Mouse (Mus musculus): ENCODE data around the gene Ntsr1. TPM values are rescaled to one million over a fixed set of nuclear protein-coding genes. Genes with fewer than 3 reads are reported as not detected.

Gene Ntsr1
- total and polyA plus RNA-seq, 2 experiments from 2014 or later: 4.1 to 15.2 TPM

GRCm38 (mm10) chr2:180531671-180532385 lies 32.1 kb downstream of the Ntsr1 start:
- ATAC-seq (ENCODE audit: low FRiP score) (no peak), DNase-seq (ENCODE audit: low spot score) (peak; percentile 30)
- Histone ChIP-seq H3K4me2 (ENCODE audit: low read depth, low read length, poor library complexity, severe bottlenecking) (no peak overlapping the region), H3K9me3 (ENCODE audit: low read length) (no peaks in the 10 kb centered on the region), H3K9ac (replicated peaks; ENCODE audit: low read length, poor library complexity, severe bottlenecking) (no peak overlapping the region), H3K27me3 (ENCODE audit: insufficient read depth, low read length) (no peaks in the 10 kb centered on the region), H3K36me3 (ENCODE audit: insufficient read depth, low read length) (no peaks in the 10 kb centered on the region), H3K4me1 (ENCODE audit: insufficient read depth, low read length) (peaks cover 5% of the 10 kb centered on the region), H3K27ac (ENCODE audit: low read depth, low read length) (peak overlapping the region; percentile 38; the same call in 1 of the 2 replicates), H3K4me3 (ENCODE audit: low read depth, low read length) (no peak overlapping the region)
- WGBS: 33% methylated on average over 7 of the region's 7 CpGs
- no peak for TF ChIP-seq CTCF (IDR thresholded peaks at IDR 0.05)

- DNase-seq (ENCODE audit: low spot score) (peak; percentile 64), ATAC-seq (ENCODE audit: low FRiP score) (no peak)
- TF ChIP-seq CTCF (IDR thresholded peaks at IDR 0.05): no peak
- no peaks in the 10 kb centered on the region for H3K27me3 ChIP-seq (ENCODE audit: insufficient read depth, low read length)
- H3K9me3 ChIP-seq (ENCODE audit: low read length): no peaks in the 10 kb centered on the region
- H3K9ac ChIP-seq (replicated peaks; ENCODE audit: low read length, poor library complexity, severe bottlenecking): no peak overlapping the region
- peaks cover 2% of the 10 kb centered on the region for H3K4me1 ChIP-seq (ENCODE audit: insufficient read depth, low read length)
- WGBS: 40% methylated on average over 6 of the region's 6 CpGs
- H3K36me3 ChIP-seq (ENCODE audit: insufficient read depth, low read length): no peaks in the 10 kb centered on the region
- no peak overlapping the region for H3K4me2 ChIP-seq (ENCODE audit: low read depth, low read length, poor library complexity, severe bottlenecking)
- H3K4me3 ChIP-seq (ENCODE audit: low read depth, low read length): no peak overlapping the region
- H3K27ac ChIP-seq (ENCODE audit: low read depth, low read length): peak overlapping the region; percentile 38; the same call in 1 of the 2 replicates
Measured at GRCm38 (mm10) chr2:180532386-180532995, 32.7 kb downstream of the Ntsr1 start.

GRCm38 (mm10) chr2:180533237-180533636 lies 33.5 kb downstream of the Ntsr1 start:
- Histone ChIP-seq H3K9ac (replicated peaks; ENCODE audit: low read length, poor library complexity, severe bottlenecking) (no peak overlapping the region), H3K4me3 (ENCODE audit: low read depth, low read length) (no peak overlapping the region), H3K36me3 (ENCODE audit: insufficient read depth, low read length) (no peaks in the 10 kb centered on the region), H3K4me2 (ENCODE audit: low read depth, low read length, poor library complexity, severe bottlenecking) (no peak overlapping the region), H3K4me1 (ENCODE audit: insufficient read depth, low read length) (no peaks in the 10 kb centered on the region; the same call in 1 of the 2 replicates), H3K27me3 (ENCODE audit: insufficient read depth, low read length) (no peaks in the 10 kb centered on the region), H3K9me3 (ENCODE audit: low read length) (no peaks in the 10 kb centered on the region), H3K27ac (ENCODE audit: low read depth, low read length) (no peak overlapping the region)
- WGBS: 76% methylated on average over 4 of the region's 4 CpGs
- ATAC-seq (ENCODE audit: low FRiP score): no peak
- peak; percentile 10 for DNase-seq (ENCODE audit: low spot score)
- no peak for TF ChIP-seq CTCF (IDR thresholded peaks at IDR 0.05)

GRCm38 (mm10) chr2:180543675-180544074 lies 43.9 kb downstream of the Ntsr1 start:
- WGBS: 73% methylated on average over 2 of the region's 2 CpGs
- no peak overlapping the region for H3K4me2 ChIP-seq (ENCODE audit: low read depth, low read length, poor library complexity, severe bottlenecking)
- no peak overlapping the region for H3K9ac ChIP-seq (replicated peaks; ENCODE audit: low read length, poor library complexity, severe bottlenecking)
- peaks cover 5% of the 10 kb centered on the region; the same call in 1 of the 2 replicates for H3K4me1 ChIP-seq (ENCODE audit: insufficient read depth, low read length)
- DNase-seq (ENCODE audit: low spot score) (no peak), ATAC-seq (ENCODE audit: low FRiP score) (no peak)
- no peaks in the 10 kb centered on the region for H3K27me3 ChIP-seq (ENCODE audit: insufficient read depth, low read length)
- no peak overlapping the region for H3K4me3 ChIP-seq (ENCODE audit: low read depth, low read length)
- no peaks in the 10 kb centered on the region; the same call in 1 of the 2 replicates for H3K36me3 ChIP-seq (ENCODE audit: insufficient read depth, low read length)
- no peaks in the 10 kb centered on the region for H3K9me3 ChIP-seq (ENCODE audit: low read length)
- H3K27ac ChIP-seq (ENCODE audit: low read depth, low read length): no peak overlapping the region
- TF ChIP-seq CTCF (IDR thresholded peaks at IDR 0.05): no peak

GRCm38 (mm10) chr2:180545046-180545445 lies 45.3 kb downstream of the Ntsr1 start:
- Histone ChIP-seq H3K27me3 (ENCODE audit: insufficient read depth, low read length) (no peaks in the 10 kb centered on the region), H3K4me3 (ENCODE audit: low read depth, low read length) (no peak overlapping the region), H3K9me3 (ENCODE audit: low read length) (no peaks in the 10 kb centered on the region), H3K27ac (ENCODE audit: low read depth, low read length) (no peak overlapping the region), H3K9ac (replicated peaks; ENCODE audit: low read length, poor library complexity, severe bottlenecking) (no peak overlapping the region), H3K36me3 (ENCODE audit: insufficient read depth, low read length) (no peaks in the 10 kb centered on the region; the same call in 1 of the 2 replicates), H3K4me2 (ENCODE audit: low read depth, low read length, poor library complexity, severe bottlenecking) (no peak overlapping the region), H3K4me1 (ENCODE audit: insufficient read depth, low read length) (peaks cover 5% of the 10 kb centered on the region; the same call in 1 of the 2 replicates)
- ATAC-seq (ENCODE audit: low FRiP score) (no peak), DNase-seq (ENCODE audit: low spot score) (no peak)
- WGBS: 85% methylated on average over 18 of the region's 18 CpGs
- no peak for TF ChIP-seq CTCF (IDR thresholded peaks at IDR 0.05)

All from midbrain, postnatal 0 days (tissue).